Mouse (Mus musculus) ES-E14 (cell line): ENCODE measurements around the gene Csf3.

Experiments
- CHD2 ChIP-seq: IDR thresholded peaks from 2 replicates; pipeline ENCODE4 v1.6.1; 2014; ENCODE audit warnings: mild to moderate bottlenecking, low read depth, low read length, inconsistent platforms
- HCFC1 ChIP-seq: IDR thresholded peaks from 2 replicates; pipeline ENCODE4 v1.6.1; 2012; ENCODE audit warnings: low read length, inconsistent platforms, borderline replicate concordance; ENCODE audit not compliant: insufficient read depth
- MAFK ChIP-seq: IDR thresholded peaks from 2 replicates; pipeline ENCODE4 v1.6.1; 2014; ENCODE audit warnings: mild to moderate bottlenecking, low read depth, low read length, inconsistent platforms; ENCODE audit not compliant: insufficient read depth
- ZC3H11A ChIP-seq: IDR thresholded peaks from 2 replicates; pipeline ENCODE4 v1.6.1; 2012; ENCODE audit warnings: low read depth, mild to moderate bottlenecking, inconsistent platforms, low read length, borderline replicate concordance

DNA sequence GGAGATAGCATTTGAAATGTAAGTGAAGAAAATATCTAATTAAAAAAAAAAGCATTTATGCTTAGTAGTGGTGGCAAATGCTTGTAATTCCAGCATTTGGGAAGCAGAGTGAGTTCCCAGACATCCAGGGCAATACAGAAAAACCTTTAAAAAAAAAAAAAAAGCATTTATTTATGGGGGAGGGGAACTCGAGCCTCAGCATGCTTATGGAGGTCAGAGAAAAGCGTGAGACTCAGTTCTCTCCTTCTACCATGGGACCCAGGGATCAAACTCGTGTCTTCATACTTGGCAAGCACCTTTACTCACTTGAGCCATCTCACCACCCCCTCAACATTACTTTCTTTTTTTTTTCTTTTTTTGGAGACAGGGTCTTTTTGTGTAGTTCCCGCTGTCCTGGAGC, 19.9 kb upstream of the Csf3 start:
- TF ChIP-seq MAFK (no peak), ZC3H11A (no peak), CHD2 (no peak), HCFC1 (no peak)
